Mouse (Mus musculus): ENCODE measurements around the gene Hist1h1e.

Hist1h1e gene

GRCm38 (mm10) chr13:23591886-23592285, 30.5 kb downstream of the Hist1h1e start:
- DNase-seq (ENCODE audit: low read depth, low spot score), result peak; percentile 52

GRCm38 (mm10) chr13:23591206-23591605, 31.2 kb downstream of the Hist1h1e start:
- DNase-seq (ENCODE audit: low read depth, low spot score), result no peak

GRCm38 (mm10) chr13:23586940-23587225, 35.5 kb downstream of the Hist1h1e start:
- DNase-seq (ENCODE audit: low read depth, low spot score), result peak; percentile 42

GRCm38 (mm10) chr13:23586099-23586939, 36.0 kb downstream of the Hist1h1e start:
- DNase-seq (ENCODE audit: low read depth, low spot score), result peak; percentile 89

GRCm38 (mm10) chr13:23585442-23586098, 36.8 kb downstream of the Hist1h1e start:
- peak; percentile 96 for DNase-seq (ENCODE audit: low read depth, low spot score)

- peak; percentile 92 for DNase-seq (ENCODE audit: low read depth, low spot score)
These were observed 37.3 kb downstream of the Hist1h1e start for GRCm38 (mm10) chr13:23585029-23585441.

- peak; percentile 64 for DNase-seq (ENCODE audit: low read depth, low spot score)
These were observed 38.0 kb downstream of the Hist1h1e start for GRCm38 (mm10) chr13:23584331-23584730.

GRCm38 (mm10) chr13:23583387-23584068, 38.8 kb downstream of the Hist1h1e start:
- no peak for DNase-seq (ENCODE audit: low read depth, low spot score)

- DNase-seq (ENCODE audit: low read depth, low spot score), result peak; percentile 90
These were observed 39.9 kb downstream of the Hist1h1e start for GRCm38 (mm10) chr13:23582219-23583056.

GRCm38 (mm10) chr13:23581408-23582218, 40.7 kb downstream of the Hist1h1e start, which contains the start of gene Hist1h4d:
Gene Hist1h4d, plus strand, starts transcription at chr13:23581598.
- peak; percentile 98 for DNase-seq (ENCODE audit: low read depth, low spot score)

GRCm38 (mm10) chr13:23577835-23578234, 44.5 kb downstream of the Hist1h1e start:
- DNase-seq (ENCODE audit: low read depth, low spot score), result no peak

GRCm38 (mm10) chr13:23576906-23577639, 45.3 kb downstream of the Hist1h1e start:
- no peak for DNase-seq (ENCODE audit: low read depth, low spot score)

GRCm38 (mm10) chr13:23576351-23576881, 45.9 kb downstream of the Hist1h1e start:
- DNase-seq (ENCODE audit: low read depth, low spot score), result peak; percentile 81

- DNase-seq (ENCODE audit: low read depth, low spot score), result peak; percentile 42
These were observed 46.5 kb downstream of the Hist1h1e start for GRCm38 (mm10) chr13:23575864-23576313.

- DNase-seq (ENCODE audit: low read depth, low spot score), result peak; percentile 91
These were observed 47.0 kb downstream of the Hist1h1e start, which contains the start of gene Hist1h3d for GRCm38 (mm10) chr13:23575271-23575851. Gene Hist1h3d, plus strand, starts transcription at chr13:23575763.

- DNase-seq (ENCODE audit: low read depth, low spot score), result peak; percentile 62
These were observed 47.7 kb downstream of the Hist1h1e start for GRCm38 (mm10) chr13:23574546-23575170.

- peak; percentile 100 for DNase-seq (ENCODE audit: low read depth, low spot score)
These were observed 48.3 kb downstream of the Hist1h1e start, which contains the start of the genes Hist1h2bf and Hist1h2ad for GRCm38 (mm10) chr13:23573898-23574524. Gene Hist1h2bf, minus strand, starts transcription at chr13:23574196. Gene Hist1h2ad, plus strand, starts transcription at chr13:23574381.
